Mouse (Mus musculus) heart, embryonic 13.5 days (tissue): ENCODE results near the gene Dnaic2. TPM values are rescaled to one million over a fixed set of nuclear protein-coding genes. Genes with fewer than 3 reads are reported as not detected.

Experiments used
- ATAC-seq: fragments of 200-750 bp; cut with Nextera tagmentation; 2 replicates; pipeline ENCODE4 v1.8.0; 2017; ENCODE audit warnings: moderate TSS enrichment; ENCODE audit not compliant: insufficient number of reproducible peaks, low FRiP score, low TSS enrichment; ENCODE audit errors: extremely low read depth
- H3K27ac ChIP-seq: fragments of 300-500 bp; sonication (generic); replicated peaks from 2 replicates; pipeline ENCODE4 v1.5.1; 2015; ENCODE audit warnings: moderate library complexity, mild to moderate bottlenecking, inconsistent platforms
- H3K27me3 ChIP-seq: fragments of 300-500 bp; sonication (generic); replicated peaks from 2 replicates; pipeline ENCODE4 v1.6.1; 2015; ENCODE audit warnings: mild to moderate bottlenecking, inconsistent platforms
- H3K36me3 ChIP-seq: fragments of 300-500 bp; sonication (generic); 2 replicates; pipeline ENCODE4 v1.6.1; 2015; ENCODE audit warnings: mild to moderate bottlenecking, inconsistent platforms
- H3K4me1 ChIP-seq: fragments of 300-500 bp; sonication (generic); 2 replicates; pipeline ENCODE4 v1.6.1; 2015; ENCODE audit warnings: inconsistent platforms
- H3K4me2 ChIP-seq: fragments of 300-500 bp; sonication (generic); 2 replicates; pipeline ENCODE4 v1.6.1; 2015; ENCODE audit warnings: inconsistent platforms, mild to moderate bottlenecking, moderate library complexity
- H3K4me3 ChIP-seq: fragments of 300-500 bp; sonication (generic); 2 replicates; pipeline ENCODE4 v1.5.1; 2015; ENCODE audit warnings: moderate library complexity, mild to moderate bottlenecking, inconsistent platforms
- H3K9ac ChIP-seq: fragments of 300-500 bp; sonication (generic); 2 replicates; pipeline ENCODE4 v1.6.1; 2015; ENCODE audit warnings: inconsistent platforms, mild to moderate bottlenecking, moderate library complexity
- H3K9me3 ChIP-seq: fragments of 300-500 bp; sonication (generic); 2 replicates; pipeline ENCODE4 v1.6.1; 2016; ENCODE audit warnings: inconsistent platforms
- WGBS: fragments of 180-500 bp; shearing (Covaris S2); methylation state at CpG from one replicate; pipeline ENCODE4 v1.1.7; 2015; ENCODE audit warnings: mixed read lengths; 5-methylcytosine and 5-hydroxymethylcytosine counted together
- polyA plus RNA-seq: library from polyadenylated mRNA; unstranded; fragments of >200 nt; fragmentation: Nextera tagmentation; extraction: Ambion mirVana; gene quantifications from 2 replicates; pipeline ENCODE4 v1.2.1, GENCODE M21; 2015

The Dnaic2 gene
- polyA plus RNA-seq, 1 experiment from 2014 or later, result 0.13 TPM

DNA sequence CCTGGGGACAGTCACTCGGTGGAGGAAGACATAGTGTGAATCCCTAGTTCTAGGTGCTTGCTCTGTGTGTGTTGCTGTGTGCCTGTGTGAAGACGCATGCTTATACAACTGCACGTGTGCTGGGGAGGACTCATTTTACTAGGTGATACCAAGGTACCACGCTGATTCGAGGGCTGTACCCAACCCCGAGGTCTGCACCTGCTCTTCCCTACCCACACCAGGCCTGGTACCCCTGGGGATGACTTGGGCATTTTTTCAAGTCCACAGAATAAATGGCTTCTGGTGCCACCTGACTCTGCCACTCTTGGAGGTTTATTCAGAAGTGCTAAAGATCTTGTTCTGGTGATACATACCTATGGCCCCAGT, 24.2 kb upstream of the Dnaic2 start:
- Histone ChIP-seq H3K4me1 (peaks cover 14% of the 10 kb centered on the region), H3K4me3 (no peak overlapping the region), H3K9ac (no peak overlapping the region), H3K36me3 (no peaks in the 10 kb centered on the region), H3K27ac (no peak overlapping the region), H3K4me2 (no peak overlapping the region), H3K27me3 (no peaks in the 10 kb centered on the region), H3K9me3 (no peaks in the 10 kb centered on the region)
- WGBS, result 80% methylated on average over 6 of the region's 6 CpGs
- no peak for ATAC-seq

DNA sequence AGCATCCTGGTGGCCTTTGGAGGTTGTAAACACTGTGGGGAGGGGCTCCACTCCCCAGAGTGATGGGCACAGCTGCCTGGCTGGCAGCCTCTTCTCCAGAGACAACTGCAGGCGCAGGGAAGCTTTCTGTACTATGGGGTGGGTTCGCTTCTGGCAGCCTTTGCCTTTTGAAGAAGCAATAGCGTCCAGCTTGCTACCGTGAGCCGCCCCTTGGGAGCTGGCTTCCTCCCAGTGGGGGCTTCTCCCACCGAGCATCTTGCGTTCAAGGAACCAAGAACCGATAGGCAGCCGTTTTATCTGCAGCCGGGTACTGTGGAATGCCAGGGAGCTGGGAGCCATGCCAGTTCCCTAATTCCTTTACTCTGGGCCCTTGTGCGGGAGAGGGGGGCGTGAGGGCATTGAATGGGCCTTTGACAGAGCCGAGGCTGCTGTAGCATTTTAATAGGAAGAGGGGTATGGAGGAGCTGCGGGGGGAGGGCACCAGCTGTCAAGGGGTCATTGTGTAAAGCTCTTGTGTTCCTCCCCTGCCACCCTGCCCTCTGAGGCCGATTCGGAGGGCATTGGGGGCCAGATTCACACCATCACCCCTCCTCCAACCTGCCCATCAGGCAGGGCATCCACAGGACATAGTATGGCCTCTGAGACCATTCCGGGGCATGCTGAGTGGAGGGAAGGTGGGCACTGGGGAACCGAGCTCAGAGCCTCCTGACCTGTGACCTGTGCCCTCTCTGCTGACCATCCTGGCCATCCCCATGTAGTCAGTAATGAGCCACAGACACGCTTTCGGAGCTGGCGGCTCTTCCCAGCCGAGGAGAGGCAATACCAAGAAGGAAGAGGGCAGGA, 22.9 kb upstream of the Dnaic2 start:
- 57% methylated on average over 22 of the region's 22 CpGs for WGBS
- Histone ChIP-seq H3K27me3 (no peaks in the 10 kb centered on the region), H3K4me3 (no peak overlapping the region), H3K4me1 (peaks cover 14% of the 10 kb centered on the region), H3K9me3 (no peaks in the 10 kb centered on the region), H3K9ac (0 out of 2 replicates have a peak overlapping the region, but pooled peaks have one; percentile 19), H3K27ac (no peak overlapping the region), H3K4me2 (0 out of 2 replicates have a peak overlapping the region, but pooled peaks have one; percentile 16), H3K36me3 (peaks cover 4% of the 10 kb centered on the region; the same call in 1 of the 2 replicates)
- ATAC-seq, result no peak

DNA sequence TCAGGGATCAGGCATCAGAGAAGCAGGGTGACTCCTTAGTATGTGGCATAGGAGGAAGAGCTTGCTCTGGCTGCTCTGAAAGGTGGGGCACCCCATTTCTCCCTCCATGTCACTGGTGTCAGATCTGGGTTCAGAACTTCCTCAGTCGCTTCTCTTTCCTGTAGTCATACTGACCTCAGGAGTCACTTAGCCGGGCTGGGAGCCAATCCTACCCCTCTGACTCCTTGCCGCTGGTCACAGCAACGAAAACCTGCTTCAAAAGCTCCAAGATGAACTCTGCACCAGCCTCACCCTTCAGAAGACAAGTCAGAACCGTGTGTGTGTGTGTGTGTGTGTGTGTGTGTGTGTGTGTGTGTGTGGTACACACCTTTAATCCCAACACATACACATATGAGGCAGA, 20.9 kb upstream of the Dnaic2 start:
- peaks cover 14% of the 10 kb centered on the region for H3K4me1 ChIP-seq
- no peaks in the 10 kb centered on the region for H3K27me3 ChIP-seq
- no peak overlapping the region for H3K4me3 ChIP-seq
- no peak overlapping the region for H3K4me2 ChIP-seq
- H3K9me3 ChIP-seq, result no peaks in the 10 kb centered on the region
- ATAC-seq, result no peak
- WGBS, result 74% methylated on average over 5 of the region's 5 CpGs
- peaks cover 8% of the 10 kb centered on the region for H3K36me3 ChIP-seq
- H3K27ac ChIP-seq, result no peak overlapping the region
- H3K9ac ChIP-seq, result no peak overlapping the region

DNA sequence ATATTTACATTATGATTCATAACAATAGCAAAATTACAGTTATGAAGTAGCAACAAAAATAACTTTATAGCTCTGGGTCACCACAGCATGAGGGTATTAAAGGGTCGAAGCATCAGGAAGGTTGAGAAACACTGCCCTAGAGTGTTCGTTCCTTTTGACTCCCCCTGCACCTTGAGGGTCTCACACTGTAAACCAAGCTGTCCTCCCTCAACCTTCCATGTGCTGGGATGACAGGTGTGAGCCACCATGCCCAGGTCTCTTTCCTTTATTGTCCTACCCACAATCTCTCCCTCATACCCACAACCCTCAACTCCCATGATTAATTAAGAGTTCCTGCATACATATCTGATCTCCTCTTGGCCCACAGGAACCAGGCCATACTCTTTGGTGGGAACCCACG, 15.8 kb upstream of the Dnaic2 start:
- H3K4me1 ChIP-seq, result no peaks in the 10 kb centered on the region
- H3K4me3 ChIP-seq, result no peak overlapping the region
- H3K36me3 ChIP-seq, result peaks cover 8% of the 10 kb centered on the region
- no peak overlapping the region for H3K9ac ChIP-seq
- ATAC-seq, result no peak
- no peak overlapping the region for H3K27ac ChIP-seq
- H3K27me3 ChIP-seq, result no peaks in the 10 kb centered on the region
- no peaks in the 10 kb centered on the region for H3K9me3 ChIP-seq
- no peak overlapping the region for H3K4me2 ChIP-seq
- WGBS, result 87% methylated on average over 3 of the region's 3 CpGs

DNA sequence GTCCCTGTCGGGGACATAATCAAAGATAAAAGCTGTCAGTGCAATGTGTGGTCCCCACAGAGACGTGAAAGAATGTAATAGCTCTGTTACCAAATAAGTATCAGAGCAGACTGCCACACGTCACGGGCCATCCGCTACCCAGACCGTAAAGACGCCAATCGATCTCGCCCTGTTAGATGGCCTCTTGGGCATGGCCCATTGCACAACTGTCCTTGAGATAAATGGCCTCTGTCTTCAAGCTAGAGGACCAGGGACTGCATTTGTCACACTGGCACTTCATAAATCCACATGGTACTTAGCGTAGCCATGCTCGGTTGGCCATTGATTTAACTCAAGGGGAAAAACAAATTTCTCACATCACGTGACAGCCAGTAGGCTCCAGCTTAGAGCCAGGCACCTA, 15.3 kb upstream of the Dnaic2 start:
- Histone ChIP-seq H3K9ac (no peak overlapping the region), H3K27ac (no peak overlapping the region), H3K36me3 (peaks cover 8% of the 10 kb centered on the region), H3K4me3 (no peak overlapping the region), H3K27me3 (no peaks in the 10 kb centered on the region), H3K4me1 (no peaks in the 10 kb centered on the region), H3K9me3 (no peaks in the 10 kb centered on the region), H3K4me2 (no peak overlapping the region)
- 80% methylated on average over 12 of the region's 12 CpGs for WGBS
- no peak for ATAC-seq

DNA sequence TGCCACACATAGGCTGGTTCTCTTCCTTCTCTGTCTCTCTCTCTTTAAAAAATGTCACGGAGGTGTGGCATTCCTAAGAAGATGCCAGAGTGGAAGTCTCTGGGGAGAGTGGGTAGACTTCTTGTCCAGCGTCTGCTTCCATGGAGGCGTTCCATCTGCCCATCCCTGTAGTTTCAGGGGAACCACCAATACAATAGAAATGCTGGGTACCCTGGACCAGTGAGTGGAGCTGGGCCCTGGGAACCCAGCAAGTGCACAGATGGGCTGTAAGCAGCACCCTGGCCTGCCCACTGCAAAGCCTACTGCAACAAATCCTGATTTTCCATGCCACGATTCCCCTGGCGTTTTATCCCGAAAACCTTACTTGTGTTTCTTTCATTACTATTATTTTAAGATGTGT, 12.7 kb upstream of the Dnaic2 start:
- Histone ChIP-seq H3K4me1 (no peaks in the 10 kb centered on the region), H3K27me3 (no peaks in the 10 kb centered on the region), H3K4me2 (no peak overlapping the region), H3K9ac (no peak overlapping the region), H3K9me3 (no peaks in the 10 kb centered on the region), H3K36me3 (peaks cover 5% of the 10 kb centered on the region; the same call in 1 of the 2 replicates), H3K27ac (no peak overlapping the region), H3K4me3 (no peak overlapping the region)
- ATAC-seq, result no peak
- WGBS, result 79% methylated on average over 6 of the region's 6 CpGs

DNA sequence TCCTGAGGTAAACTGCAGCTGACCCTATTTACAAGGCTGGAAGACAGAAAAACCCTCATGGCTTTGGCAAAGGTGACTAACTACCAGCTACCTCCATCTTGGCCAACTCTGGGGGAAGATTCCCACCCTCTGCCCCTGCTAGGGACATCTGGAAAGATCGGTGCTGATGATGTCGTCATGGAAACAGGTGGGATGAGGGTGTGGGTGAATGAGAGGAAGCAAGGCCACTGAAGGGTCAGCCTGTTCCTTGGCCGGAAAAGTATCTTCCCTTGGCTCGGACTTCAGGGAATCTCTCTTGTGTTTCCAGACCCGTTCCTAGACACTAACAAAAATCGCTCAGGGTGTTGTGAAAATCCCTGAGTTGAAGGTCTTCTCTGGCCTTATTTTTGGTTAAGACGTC, 11.7 kb upstream of the Dnaic2 start:
- no peak for ATAC-seq
- WGBS, result 62% methylated on average over 7 of the region's 7 CpGs
- Histone ChIP-seq H3K9me3 (no peaks in the 10 kb centered on the region), H3K4me3 (no peak overlapping the region), H3K4me2 (no peak overlapping the region), H3K36me3 (peaks cover 5% of the 10 kb centered on the region; the same call in 1 of the 2 replicates), H3K27me3 (no peaks in the 10 kb centered on the region), H3K4me1 (no peaks in the 10 kb centered on the region), H3K9ac (no peak overlapping the region), H3K27ac (no peak overlapping the region)

DNA sequence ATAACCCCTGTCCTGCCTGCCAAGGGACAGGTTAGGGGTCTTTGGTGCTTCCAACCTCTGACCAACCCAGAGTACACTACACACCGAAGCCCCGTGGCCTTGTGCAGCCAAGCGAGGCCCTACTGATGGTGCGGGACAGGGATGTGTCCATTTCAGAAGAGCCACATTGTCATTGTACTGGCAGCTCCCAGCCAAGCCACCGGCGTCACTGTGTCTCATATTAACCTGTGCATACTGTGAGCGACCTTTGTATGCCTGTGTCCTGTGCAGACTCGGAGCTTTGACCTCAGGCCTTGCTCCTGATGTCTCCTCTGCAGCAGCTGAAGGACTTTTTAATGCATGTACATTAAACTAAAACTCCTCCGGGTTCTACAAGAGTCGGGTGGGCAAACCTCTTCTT, 6.7 kb upstream of the Dnaic2 start:
- no peak overlapping the region for H3K27ac ChIP-seq
- 85% methylated on average over 10 of the region's 10 CpGs for WGBS
- H3K4me2 ChIP-seq, result no peak overlapping the region
- no peak overlapping the region for H3K4me3 ChIP-seq
- H3K9me3 ChIP-seq, result no peaks in the 10 kb centered on the region
- no peaks in the 10 kb centered on the region for H3K27me3 ChIP-seq
- peaks cover 4% of the 10 kb centered on the region; the same call in 1 of the 2 replicates for H3K4me1 ChIP-seq
- ATAC-seq, result no peak
- no peaks in the 10 kb centered on the region for H3K36me3 ChIP-seq
- H3K9ac ChIP-seq, result no peak overlapping the region

DNA sequence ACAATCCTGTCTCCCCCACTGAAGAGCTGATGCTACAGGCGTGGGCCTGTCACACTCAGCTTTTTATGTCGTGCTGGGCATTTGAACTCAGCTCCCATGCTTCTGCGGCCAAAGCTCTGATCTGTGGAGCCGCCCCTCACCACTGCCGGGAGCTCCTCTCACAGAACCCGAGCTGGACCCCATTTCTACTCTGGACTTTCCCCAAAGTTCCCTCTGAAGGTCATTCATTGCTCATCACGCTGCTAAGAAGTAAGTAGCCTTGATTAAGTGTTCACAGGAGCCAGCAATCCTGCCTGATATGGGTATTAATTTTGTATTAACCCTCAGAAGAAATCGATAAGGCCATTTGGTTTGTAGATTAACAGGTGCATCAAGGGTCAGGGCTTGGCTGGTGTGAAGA, 4.8 kb upstream of the Dnaic2 start:
- ATAC-seq, result no peak
- Histone ChIP-seq H3K4me3 (no peak overlapping the region), H3K9ac (no peak overlapping the region), H3K27ac (no peak overlapping the region), H3K4me2 (no peak overlapping the region), H3K4me1 (peaks cover 11% of the 10 kb centered on the region), H3K9me3 (no peaks in the 10 kb centered on the region), H3K36me3 (no peaks in the 10 kb centered on the region), H3K27me3 (no peaks in the 10 kb centered on the region)
- WGBS, result 71% methylated on average over 8 of the region's 8 CpGs

DNA sequence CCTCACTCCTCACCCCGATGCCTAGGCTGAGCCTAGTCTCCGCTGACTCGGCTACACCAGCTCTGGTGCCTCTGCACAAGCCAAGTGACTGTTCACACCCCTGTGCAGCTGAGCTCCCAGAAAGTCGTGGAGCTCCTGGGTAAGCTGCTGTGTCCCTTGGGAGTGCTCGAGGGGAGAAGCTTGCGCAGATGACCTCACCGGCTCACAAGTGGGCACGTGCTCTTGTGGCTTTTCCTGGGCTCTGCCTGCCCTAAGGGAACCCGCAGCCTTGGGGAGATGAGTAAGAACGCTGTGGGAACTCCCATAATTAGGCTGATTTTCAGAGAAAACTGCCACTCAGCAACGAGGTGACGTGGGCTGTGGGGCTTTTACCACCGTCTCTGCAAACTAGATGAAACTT, 4.2 kb upstream of the Dnaic2 start:
- no peak overlapping the region for H3K4me2 ChIP-seq
- peaks cover 17% of the 10 kb centered on the region for H3K4me1 ChIP-seq
- no peak overlapping the region for H3K9ac ChIP-seq
- no peaks in the 10 kb centered on the region for H3K9me3 ChIP-seq
- ATAC-seq, result no peak
- 62% methylated on average over 13 of the region's 13 CpGs for WGBS
- no peak overlapping the region for H3K4me3 ChIP-seq
- H3K27me3 ChIP-seq, result no peaks in the 10 kb centered on the region
- H3K27ac ChIP-seq, result no peak overlapping the region
- H3K36me3 ChIP-seq, result no peaks in the 10 kb centered on the region

DNA sequence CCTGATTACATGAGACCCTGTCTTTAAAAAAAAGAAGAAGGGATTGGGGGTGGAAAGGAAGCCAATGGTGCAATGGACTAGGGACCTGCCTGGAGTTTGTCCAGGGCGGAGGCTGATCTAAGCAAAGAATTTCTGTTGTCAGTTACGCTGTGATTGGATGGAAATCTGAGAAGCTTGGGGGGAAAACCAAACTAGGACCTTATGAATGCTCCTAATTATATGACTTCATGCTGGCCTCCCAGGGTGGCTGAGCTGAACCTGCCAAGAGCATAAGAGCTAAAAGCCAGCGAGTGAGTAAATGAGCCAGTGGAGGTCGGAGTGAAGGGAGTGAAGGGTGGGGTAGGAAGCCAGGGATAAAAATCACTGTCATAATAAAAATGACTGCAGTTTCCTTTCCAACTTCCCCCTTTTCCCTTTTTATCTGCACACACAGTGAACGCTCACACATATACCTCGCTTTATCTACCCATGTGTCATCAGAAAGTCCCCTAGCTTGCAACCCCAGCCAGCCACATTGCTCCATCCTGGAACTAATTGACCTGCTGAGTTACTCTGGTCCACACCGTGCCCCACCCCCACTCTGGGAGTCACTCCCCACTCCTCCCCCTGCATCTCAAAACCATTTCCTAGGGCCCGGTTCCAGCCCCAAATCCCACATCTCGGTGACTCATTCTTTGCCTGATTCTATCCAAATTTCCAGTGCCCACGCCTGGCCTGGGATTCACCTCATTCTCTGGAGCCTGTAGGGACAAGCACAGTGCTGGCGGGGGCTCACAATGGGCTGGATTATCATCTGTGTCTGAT, 2.2 kb upstream of the Dnaic2 start:
- H3K4me2 ChIP-seq, result no peak overlapping the region
- peaks cover 29% of the 10 kb centered on the region for H3K4me1 ChIP-seq
- peak overlapping the region; percentile 45; the same call in 1 of the 2 replicates for H3K27ac ChIP-seq
- H3K27me3 ChIP-seq, result 0 out of 2 replicates have a peak, but pooled peaks cover 4% of the 10 kb centered on the region
- WGBS, result 51% methylated on average over 11 of the region's 11 CpGs
- no peaks in the 10 kb centered on the region for H3K36me3 ChIP-seq
- H3K9me3 ChIP-seq, result no peaks in the 10 kb centered on the region
- no peak overlapping the region for H3K4me3 ChIP-seq
- H3K9ac ChIP-seq, result 0 out of 2 replicates have a peak overlapping the region, but pooled peaks have one; percentile 28
- no peak for ATAC-seq
